Mouse (Mus musculus) kidney, adult 18-20 months (tissue): ENCODE measurements around the gene Rassf3.
A peak's percentile ranks its signal among the peaks of the same experiment; 100 is the strongest.

Source experiments
- DNase-seq: peaks from one replicate; pipeline ENCODE4 v3.0.0; 2021

Rassf3 gene

GRCm38 (mm10) chr10:121476190-121476967 is at the start of gene Rassf3:
Rassf3 (minus strand) TSS chr10:121476347.
- DNase-seq: peak; percentile 97

- no peak for DNase-seq
Measured at GRCm38 (mm10) chr10:121520923-121521585, 44.9 kb upstream of the Rassf3 start.

- no peak for DNase-seq
Measured at GRCm38 (mm10) chr10:121519710-121520109, 43.6 kb upstream of the Rassf3 start.

- peak; percentile 92 for DNase-seq
Measured at GRCm38 (mm10) chr10:121516008-121516600, 40.0 kb upstream of the Rassf3 start.

- DNase-seq: no peak
Measured at GRCm38 (mm10) chr10:121509751-121510643, 33.9 kb upstream of the Rassf3 start.

GRCm38 (mm10) chr10:121507755-121508544 is 31.8 kb upstream of the Rassf3 start:
- DNase-seq: no peak

- peak; percentile 68 for DNase-seq
Measured at GRCm38 (mm10) chr10:121506731-121507583, 30.8 kb upstream of the Rassf3 start.

GRCm38 (mm10) chr10:121505929-121506328 is 29.8 kb upstream of the Rassf3 start:
- DNase-seq: no peak

GRCm38 (mm10) chr10:121504973-121505911 is 29.1 kb upstream of the Rassf3 start:
- DNase-seq: peak; percentile 75

- DNase-seq: no peak
Measured at GRCm38 (mm10) chr10:121501160-121501559, 25.0 kb upstream of the Rassf3 start.

GRCm38 (mm10) chr10:121500034-121500433 is 23.9 kb upstream of the Rassf3 start:
- no peak for DNase-seq

- DNase-seq: no peak
Measured at GRCm38 (mm10) chr10:121499063-121499462, 22.9 kb upstream of the Rassf3 start.

- DNase-seq: peak; percentile 69
Measured at GRCm38 (mm10) chr10:121498481-121498904, 22.3 kb upstream of the Rassf3 start.

- no peak for DNase-seq
Measured at GRCm38 (mm10) chr10:121497968-121498367, 21.8 kb upstream of the Rassf3 start.

GRCm38 (mm10) chr10:121496616-121497015 is 20.5 kb upstream of the Rassf3 start:
- DNase-seq: no peak

GRCm38 (mm10) chr10:121494163-121494425 is 17.9 kb upstream of the Rassf3 start:
- DNase-seq: no peak

- DNase-seq: no peak
Measured at GRCm38 (mm10) chr10:121493374-121494162, 17.4 kb upstream of the Rassf3 start.

- no peak for DNase-seq
Measured at GRCm38 (mm10) chr10:121492608-121493315, 16.6 kb upstream of the Rassf3 start.

GRCm38 (mm10) chr10:121489941-121490340 is 13.8 kb upstream of the Rassf3 start:
- DNase-seq: no peak
